Mouse (Mus musculus) heart, postnatal 25 days (tissue): ENCODE results near the gene Ppm1g. TPM values are rescaled to one million over a fixed set of nuclear protein-coding genes. Genes with fewer than 3 reads are reported as not detected.

Experiments used
- DNase-seq: peaks from one replicate; pipeline ENCODE4 v3.0.0; 2022; ENCODE audit warnings: low spot score
- intact Hi-C: fragments of 180-260 bp; cut with DNase I; formaldehyde crosslinking; loops from one replicate; pipeline ENCODE4 v1.15.1; 2025
- total RNA-seq, 2 experiments: library from RNA; stranded (reverse); gene quantifications; 2 replicates each; pipeline ENCODE4 v1.2.3; 2021

The Ppm1g gene
- total RNA-seq, result 10 to 100 TPM; 58.5 to 61.7 TPM

- intact Hi-C loops, result loop anchor here (2.0 to 5.0 kb wide), 2 partner anchors 20 to 67 kb away; partner anchors contain the start of genes Gm9970 and Nrbp1
- peak; percentile 95 for DNase-seq
These were observed at the start of gene Ppm1g for GRCm38 (mm10) chr5:31220448-31221303. TSS of gene Ppm1g (minus strand) at chr5:31220687.

- intact Hi-C loops, result no loop called here
- DNase-seq, result no peak
These were observed 47.2 kb upstream of the Ppm1g start for GRCm38 (mm10) chr5:31267686-31268085.

GRCm38 (mm10) chr5:31266101-31266500, 45.6 kb upstream of the Ppm1g start:
- DNase-seq, result no peak
- intact Hi-C loops, result no loop called here

GRCm38 (mm10) chr5:31257616-31258015, 37.1 kb upstream of the Ppm1g start:
- intact Hi-C loops, result no loop called here
- no peak for DNase-seq

- DNase-seq, result no peak
These were observed 35.5 kb upstream of the Ppm1g start for GRCm38 (mm10) chr5:31255971-31256370.

GRCm38 (mm10) chr5:31255381-31255780, 34.9 kb upstream of the Ppm1g start:
- intact Hi-C loops, result no loop called here
- DNase-seq, result no peak

More at GRCm38 (mm10) chr5:31255971-31256370, 35.5 kb upstream of the Ppm1g start:
- intact Hi-C loops, result no loop called here

- intact Hi-C loops, result no loop called here
- no peak for DNase-seq
These were observed 34.4 kb upstream of the Ppm1g start for GRCm38 (mm10) chr5:31254901-31255300.

- intact Hi-C loops, result no loop called here
These were observed 34.0 kb upstream of the Ppm1g start for GRCm38 (mm10) chr5:31254452-31254851.

GRCm38 (mm10) chr5:31253806-31254205, 33.3 kb upstream of the Ppm1g start:
- intact Hi-C loops, result no loop called here
- no peak for DNase-seq

More at GRCm38 (mm10) chr5:31254452-31254851, 34.0 kb upstream of the Ppm1g start:
- DNase-seq, result peak; percentile 48

- DNase-seq, result no peak
- intact Hi-C loops, result no loop called here
These were observed 32.5 kb upstream of the Ppm1g start for GRCm38 (mm10) chr5:31252795-31253545.

- intact Hi-C loops, result no loop called here
- no peak for DNase-seq
These were observed 31.7 kb upstream of the Ppm1g start for GRCm38 (mm10) chr5:31252151-31252550.

- DNase-seq, result no peak
- intact Hi-C loops, result no loop called here
These were observed 31.1 kb upstream of the Ppm1g start, which contains the start of gene Krtcap3 for GRCm38 (mm10) chr5:31251541-31252101. TSS of gene Krtcap3 (plus strand) at chr5:31251691.

- intact Hi-C loops, result no loop called here
- DNase-seq, result no peak
These were observed 30.2 kb upstream of the Ppm1g start for GRCm38 (mm10) chr5:31250716-31251115.

- intact Hi-C loops, result loop anchor here (5.0 kb wide), 1 partner anchor 50 kb away; the partner anchor contains the start of gene Ift172
- no peak for DNase-seq
These were observed 21.7 kb upstream of the Ppm1g start for GRCm38 (mm10) chr5:31242191-31242590.

GRCm38 (mm10) chr5:31241522-31242034, 21.1 kb upstream of the Ppm1g start:
- intact Hi-C loops, result loop anchor here (2.0 to 5.0 kb wide), 2 partner anchors 21 to 51 kb away; partner anchors contain the start of genes Ift172 and Ppm1g
- no peak for DNase-seq

GRCm38 (mm10) chr5:31240637-31241521, 20.4 kb upstream of the Ppm1g start, which contains the start of the genes Nrbp1 and Gm9970:
TSS of gene Nrbp1 (plus strand) at chr5:31240864.
TSS of gene Gm9970 (minus strand) at chr5:31241232.
- peak; percentile 95 for DNase-seq
- intact Hi-C loops, result loop anchor here (2.0 to 5.0 kb wide), 2 partner anchors 20 to 51 kb away; partner anchors contain the start of genes Ift172 and Ppm1g

GRCm38 (mm10) chr5:31226641-31227040, 6.2 kb upstream of the Ppm1g start:
- DNase-seq, result no peak
- intact Hi-C loops, result no loop called here

GRCm38 (mm10) chr5:31222696-31223095, 2.2 kb upstream of the Ppm1g start:
- intact Hi-C loops, result loop anchor here (5.0 kb wide), 1 partner anchor 65 kb away; no protein-coding TSS in a partner anchor
- DNase-seq, result no peak
